Mouse (Mus musculus): ENCODE measurements around the gene Atp6v0a1. TPM values are rescaled to one million over a fixed set of nuclear protein-coding genes. Genes with fewer than 3 reads are reported as not detected.

The Atp6v0a1 gene
- polyA plus RNA-seq, 1 experiment = 15.4 TPM

DNA sequence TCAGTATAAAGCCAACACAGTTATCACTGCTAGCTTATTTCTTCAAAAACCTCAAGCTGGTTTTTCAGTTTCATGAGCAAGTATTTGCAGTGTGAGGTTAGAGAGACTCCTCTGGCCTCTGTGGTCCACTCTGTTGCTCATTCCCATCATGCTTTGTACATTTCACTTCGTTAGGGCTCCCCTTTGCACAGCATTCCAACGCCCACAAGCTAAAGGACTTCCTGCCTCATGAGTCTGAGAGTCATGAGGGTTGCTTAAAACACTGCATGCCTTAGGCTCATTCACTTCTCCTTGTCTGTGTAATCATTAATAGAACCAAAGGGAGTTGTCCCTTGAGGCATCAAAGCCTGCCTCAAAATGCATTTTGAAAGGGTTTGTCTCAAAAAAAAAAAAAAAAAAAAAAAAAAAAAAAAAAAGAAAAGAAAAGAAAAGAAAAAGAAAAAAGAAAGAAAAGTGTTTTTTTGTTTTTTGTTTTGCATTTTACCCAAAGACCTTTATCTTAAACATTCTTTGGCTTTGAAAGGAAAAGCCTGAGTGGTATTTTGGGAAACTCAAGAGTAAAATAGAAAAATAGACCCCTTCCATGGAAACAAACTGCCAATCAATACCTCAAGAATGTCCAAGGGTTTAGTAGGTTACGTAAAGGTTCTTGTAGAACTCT, 6.1 kb upstream of the Atp6v0a1 start:
- Histone ChIP-seq H3K36me3 (ENCODE audit: control insufficient read depth) (no peaks in the 10 kb centered on the region), H3K9me3 (ENCODE audit: control insufficient read depth, low read length) (no peaks in the 10 kb centered on the region), H3K4me1 (ENCODE audit: control insufficient read depth) (peaks cover 4% of the 10 kb centered on the region), H3K4me3 (replicated peaks) (no peak overlapping the region), H3K27me3 (ENCODE audit: control insufficient read depth) (peaks cover 63% of the 10 kb centered on the region)
- TF ChIP-seq GATA1 (IDR thresholded peaks at IDR 0.05; ENCODE audit: low read length) (no peak), TAL1 (IDR thresholded peaks at IDR 0.05; ENCODE audit: low read length) (no peak)

DNA sequence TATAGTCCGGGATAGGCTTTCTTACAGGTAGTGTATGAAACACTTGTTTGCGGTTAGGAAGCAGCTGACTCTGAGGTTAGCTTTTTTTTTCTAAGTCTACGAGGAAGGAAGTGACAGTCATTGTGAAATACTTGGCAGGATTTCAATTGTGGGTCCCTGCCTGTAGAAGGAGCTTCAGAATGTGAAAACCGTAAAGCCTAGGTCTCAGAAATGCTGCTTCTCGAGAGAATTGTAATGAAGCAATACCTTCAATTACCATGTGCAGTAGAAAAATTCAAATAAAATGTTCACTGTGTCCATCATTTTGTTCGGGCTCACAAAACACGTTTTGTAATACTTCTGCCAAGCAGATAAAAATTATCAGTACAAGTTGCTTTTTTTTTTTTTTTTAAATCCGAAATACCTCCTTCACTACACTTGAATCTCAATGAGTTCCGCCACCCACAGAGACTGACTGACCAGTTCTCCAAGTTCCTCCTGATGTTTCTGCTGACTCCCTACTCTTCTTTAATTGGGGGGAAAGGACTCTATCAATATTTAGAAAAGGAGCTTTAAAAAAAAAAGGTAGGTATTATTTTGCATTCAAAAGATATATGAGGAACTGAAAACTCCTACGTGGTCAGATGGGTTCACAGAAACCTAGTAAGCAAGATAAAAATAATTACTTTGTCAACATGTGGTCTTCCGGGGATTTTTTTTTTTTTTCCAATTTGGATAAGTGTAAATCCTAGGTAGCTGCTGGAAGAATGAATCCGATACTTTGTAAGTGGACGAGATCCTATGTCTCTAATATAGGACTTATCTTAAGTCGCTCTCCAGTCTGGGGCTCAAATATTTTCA, 826 bp upstream of the Atp6v0a1 start:
- H3K4me3 ChIP-seq (replicated peaks) = peak overlapping the region; percentile 73
- no peaks in the 10 kb centered on the region for H3K9me3 ChIP-seq (ENCODE audit: control insufficient read depth, low read length)

DNA sequence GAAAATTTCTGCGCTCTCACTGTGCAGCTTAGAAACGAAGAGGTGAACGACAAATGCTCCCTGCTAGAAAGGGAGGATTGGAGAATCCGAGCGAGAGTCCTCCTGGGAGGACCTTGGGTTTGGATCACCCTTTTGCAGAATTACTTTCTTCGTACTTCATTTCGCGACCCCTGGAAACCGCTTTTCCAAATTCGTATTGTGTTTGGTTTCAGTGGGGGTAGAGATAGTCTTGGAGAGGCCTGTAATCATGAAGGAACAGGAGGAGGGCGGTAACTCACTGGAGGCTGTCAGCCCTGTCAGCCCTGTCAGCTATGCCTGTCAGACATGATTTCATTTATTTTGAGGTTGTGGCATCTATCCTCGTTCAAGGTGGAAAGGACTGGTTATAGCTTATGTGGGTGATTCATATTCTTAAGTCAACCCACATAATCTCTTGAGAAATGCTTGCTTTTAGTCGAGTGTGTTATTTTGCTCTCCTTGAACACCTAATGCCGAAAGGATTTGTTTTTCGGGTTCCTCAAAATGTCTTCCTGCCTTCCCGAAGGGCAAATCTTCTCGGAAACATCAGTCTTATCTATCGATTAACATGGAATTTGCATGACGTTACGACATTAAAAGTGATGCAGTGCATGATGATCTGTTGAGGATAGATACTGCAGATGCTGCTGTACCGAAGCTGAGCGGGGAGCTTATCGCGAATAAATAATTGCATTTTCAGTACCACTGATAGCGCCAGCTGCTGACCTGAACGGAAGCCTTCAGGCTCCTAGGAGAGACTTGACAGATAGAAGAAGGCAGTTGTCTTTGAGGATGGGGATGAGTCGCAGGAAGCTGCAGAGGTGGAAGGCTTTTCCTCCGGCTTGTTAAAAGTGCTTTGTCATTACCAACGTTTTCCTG, 884 bp downstream of the Atp6v0a1 start:
- peaks cover 42% of the 10 kb centered on the region for H3K36me3 ChIP-seq (ENCODE audit: control insufficient read depth)
- no peaks in the 10 kb centered on the region for H3K9me3 ChIP-seq (ENCODE audit: control insufficient read depth, low read length)
- peak overlapping the region; percentile 73 for H3K4me3 ChIP-seq (replicated peaks)
- H3K27me3 ChIP-seq (ENCODE audit: control insufficient read depth) = peaks cover 22% of the 10 kb centered on the region
- peaks cover 52% of the 10 kb centered on the region for H3K4me1 ChIP-seq (ENCODE audit: control insufficient read depth)
- TF ChIP-seq GATA1 (IDR thresholded peaks at IDR 0.05; ENCODE audit: low read length) = peak; percentile 81
- TF ChIP-seq TAL1 (IDR thresholded peaks at IDR 0.05; ENCODE audit: low read length) = peak; percentile 66

More for the DNA sequence above, 826 bp upstream of the Atp6v0a1 start:
- Histone ChIP-seq H3K4me1 (ENCODE audit: control insufficient read depth) (peaks cover 45% of the 10 kb centered on the region), H3K27me3 (ENCODE audit: control insufficient read depth) (peaks cover 34% of the 10 kb centered on the region), H3K36me3 (ENCODE audit: control insufficient read depth) (peaks cover 25% of the 10 kb centered on the region)
- no peak for TF ChIP-seq GATA1 (IDR thresholded peaks at IDR 0.05; ENCODE audit: low read length)
- TF ChIP-seq TAL1 (IDR thresholded peaks at IDR 0.05; ENCODE audit: low read length) = no peak

DNA sequence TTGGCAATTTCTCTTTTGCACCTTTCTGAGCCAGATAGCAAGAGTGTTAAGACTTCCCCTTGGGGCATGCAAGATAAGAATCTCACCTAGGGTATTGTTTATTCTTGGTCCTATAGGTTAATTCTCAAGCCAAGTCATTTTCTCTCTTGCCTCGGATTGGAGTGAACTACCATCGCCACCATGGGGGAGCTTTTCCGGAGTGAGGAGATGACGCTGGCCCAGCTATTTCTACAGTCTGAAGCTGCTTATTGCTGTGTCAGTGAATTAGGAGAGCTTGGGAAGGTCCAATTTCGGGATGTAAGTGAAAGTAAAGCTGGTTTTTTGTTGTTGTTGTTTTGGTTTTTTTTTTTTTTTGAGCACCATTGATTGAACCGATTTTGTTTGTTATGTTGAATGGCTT, 2.4 kb downstream of the Atp6v0a1 start:
- H3K36me3 ChIP-seq (ENCODE audit: control insufficient read depth) = peaks cover 57% of the 10 kb centered on the region
- no peaks in the 10 kb centered on the region for H3K9me3 ChIP-seq (ENCODE audit: control insufficient read depth, low read length)
- TF ChIP-seq TAL1 (IDR thresholded peaks at IDR 0.05; ENCODE audit: low read length) (no peak), GATA1 (IDR thresholded peaks at IDR 0.05; ENCODE audit: low read length) (no peak)
- H3K4me1 ChIP-seq (ENCODE audit: control insufficient read depth) = peaks cover 59% of the 10 kb centered on the region
- peaks cover 11% of the 10 kb centered on the region for H3K27me3 ChIP-seq (ENCODE audit: control insufficient read depth)
- peak overlapping the region; percentile 73 for H3K4me3 ChIP-seq (replicated peaks)

DNA sequence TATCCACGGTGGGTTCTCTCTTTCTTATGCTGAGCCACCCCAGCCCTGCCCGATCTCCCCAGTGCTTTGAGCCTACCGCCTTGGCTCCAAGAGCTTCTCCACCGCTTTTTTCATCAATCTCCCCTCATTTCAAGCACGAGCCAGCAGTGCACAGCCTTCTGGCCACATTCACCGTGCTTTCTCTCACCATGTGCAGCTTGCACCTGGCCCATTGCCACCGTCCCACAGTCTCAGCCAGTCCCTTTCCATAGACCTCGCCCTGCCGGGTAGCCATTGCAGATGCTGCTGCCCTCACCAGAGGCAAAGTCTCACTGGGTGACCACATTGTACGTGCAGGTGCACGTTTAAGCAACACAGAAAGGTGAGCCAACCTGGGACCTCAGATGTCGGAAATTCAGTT, 14.1 kb downstream of the Atp6v0a1 start:
- Histone ChIP-seq H3K4me3 (replicated peaks) (no peak overlapping the region), H3K9me3 (ENCODE audit: control insufficient read depth, low read length) (no peaks in the 10 kb centered on the region), H3K27me3 (ENCODE audit: control insufficient read depth) (no peaks in the 10 kb centered on the region), H3K36me3 (ENCODE audit: control insufficient read depth) (peaks cover 100% of the 10 kb centered on the region), H3K4me1 (ENCODE audit: control insufficient read depth) (no peaks in the 10 kb centered on the region)
- no peak for TF ChIP-seq GATA1 (IDR thresholded peaks at IDR 0.05; ENCODE audit: low read length)
- no peak for TF ChIP-seq TAL1 (IDR thresholded peaks at IDR 0.05; ENCODE audit: low read length)

DNA sequence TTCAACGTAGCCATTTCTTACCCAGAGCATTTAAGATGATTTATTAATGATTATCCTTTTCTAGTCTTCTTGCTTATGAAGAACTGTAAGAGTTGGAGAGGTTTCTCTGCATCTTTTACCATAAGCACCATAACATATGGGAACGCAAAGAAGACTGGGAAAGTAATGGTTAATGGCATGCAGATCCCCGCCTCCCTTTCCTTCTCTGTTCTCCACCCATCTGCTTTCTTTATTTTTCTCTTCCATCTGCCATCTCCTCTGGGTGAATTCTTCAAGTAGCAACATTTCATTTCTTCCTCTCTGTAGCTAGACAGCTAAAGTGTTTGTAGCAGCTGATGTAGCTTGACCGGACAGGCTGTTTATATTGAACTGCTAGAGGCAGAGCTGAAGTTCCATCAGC, 14.7 kb downstream of the Atp6v0a1 start:
- Histone ChIP-seq H3K36me3 (ENCODE audit: control insufficient read depth) (peaks cover 100% of the 10 kb centered on the region), H3K9me3 (ENCODE audit: control insufficient read depth, low read length) (no peaks in the 10 kb centered on the region), H3K4me3 (replicated peaks) (no peak overlapping the region), H3K4me1 (ENCODE audit: control insufficient read depth) (no peaks in the 10 kb centered on the region), H3K27me3 (ENCODE audit: control insufficient read depth) (no peaks in the 10 kb centered on the region)
- TF ChIP-seq TAL1 (IDR thresholded peaks at IDR 0.05; ENCODE audit: low read length) (no peak), GATA1 (IDR thresholded peaks at IDR 0.05; ENCODE audit: low read length) (no peak)

DNA sequence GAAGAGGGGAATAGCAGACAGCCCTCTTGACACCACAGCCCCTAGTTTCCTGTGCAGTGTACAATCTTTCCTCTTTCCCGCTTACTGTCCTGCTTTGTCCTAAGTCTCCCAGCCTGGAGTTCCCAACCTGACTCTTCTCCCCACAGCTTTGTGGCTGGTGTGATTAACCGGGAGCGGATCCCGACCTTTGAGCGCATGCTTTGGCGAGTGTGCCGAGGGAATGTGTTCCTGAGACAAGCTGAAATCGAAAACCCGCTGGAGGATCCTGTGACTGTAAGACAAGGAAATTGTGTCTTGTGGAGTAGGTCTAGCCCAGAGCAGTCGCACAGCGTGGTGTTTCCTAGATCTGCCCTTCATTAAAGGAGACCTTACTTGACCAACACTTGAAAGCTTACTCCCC, 17.9 kb downstream of the Atp6v0a1 start:
- no peaks in the 10 kb centered on the region for H3K4me1 ChIP-seq (ENCODE audit: control insufficient read depth)
- peaks cover 100% of the 10 kb centered on the region for H3K36me3 ChIP-seq (ENCODE audit: control insufficient read depth)
- H3K9me3 ChIP-seq (ENCODE audit: control insufficient read depth, low read length) = no peaks in the 10 kb centered on the region
- no peaks in the 10 kb centered on the region for H3K27me3 ChIP-seq (ENCODE audit: control insufficient read depth)
- TF ChIP-seq TAL1 (IDR thresholded peaks at IDR 0.05; ENCODE audit: low read length) (no peak), GATA1 (IDR thresholded peaks at IDR 0.05; ENCODE audit: low read length) (no peak)
- H3K4me3 ChIP-seq (replicated peaks) = no peak overlapping the region

DNA sequence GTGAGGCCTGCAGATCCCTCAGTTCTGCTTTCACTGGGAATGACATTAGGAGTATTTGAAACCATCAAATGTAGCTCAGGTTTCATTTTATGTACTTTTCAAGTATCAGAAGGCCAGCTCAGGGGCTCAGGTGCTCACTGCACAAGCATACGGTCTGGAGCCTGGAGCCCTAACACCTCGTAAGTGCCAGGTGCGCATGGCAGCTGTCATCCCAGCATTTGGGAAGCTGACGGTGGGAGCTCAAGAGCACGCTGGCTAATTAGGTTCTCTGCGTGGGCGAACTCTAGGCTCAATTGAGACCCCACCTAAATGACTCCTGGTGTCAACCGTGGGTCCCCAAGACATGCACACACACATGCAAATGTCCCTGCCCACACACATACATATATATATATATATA, 20.1 kb downstream of the Atp6v0a1 start:
- Histone ChIP-seq H3K4me1 (ENCODE audit: control insufficient read depth) (no peaks in the 10 kb centered on the region), H3K36me3 (ENCODE audit: control insufficient read depth) (peaks cover 100% of the 10 kb centered on the region), H3K9me3 (ENCODE audit: control insufficient read depth, low read length) (no peaks in the 10 kb centered on the region), H3K4me3 (replicated peaks) (no peak overlapping the region), H3K27me3 (ENCODE audit: control insufficient read depth) (no peaks in the 10 kb centered on the region)
- no peak for TF ChIP-seq GATA1 (IDR thresholded peaks at IDR 0.05; ENCODE audit: low read length)
- TF ChIP-seq TAL1 (IDR thresholded peaks at IDR 0.05; ENCODE audit: low read length) = no peak
